Mouse (Mus musculus) limb, embryonic 10.5 days (tissue): ENCODE measurements around the gene Prok1. TPM values are rescaled to one million over a fixed set of nuclear protein-coding genes. Genes with fewer than 3 reads are reported as not detected.

ENCODE experiments used
- DNase-seq: peaks from one replicate; pipeline ENCODE4 v3.0.0-alpha.2; 2017; ENCODE audit warnings: low spot score
- H3K27ac ChIP-seq: fragments of 300-500 bp; sonication (generic); 2 replicates; pipeline ENCODE4 v1.5.1; 2016; ENCODE audit warnings: mild to moderate bottlenecking
- H3K27me3 ChIP-seq: fragments of 300-500 bp; sonication (generic); 2 replicates; pipeline ENCODE4 v1.6.1; 2016; ENCODE audit warnings: low read depth, mild to moderate bottlenecking; ENCODE audit not compliant: poor library complexity, severe bottlenecking
- H3K36me3 ChIP-seq: fragments of 300-500 bp; sonication (generic); 2 replicates; pipeline ENCODE4 v1.6.1; 2016; ENCODE audit warnings: mild to moderate bottlenecking, moderate library complexity
- H3K4me1 ChIP-seq: fragments of 300-500 bp; sonication (generic); 2 replicates; pipeline ENCODE4 v1.6.1; 2016
- H3K4me3 ChIP-seq: fragments of 300-500 bp; sonication (generic); 2 replicates; pipeline ENCODE4 v1.5.1; 2016; ENCODE audit warnings: mild to moderate bottlenecking, moderate library complexity
- H3K9me3 ChIP-seq: fragments of 300-500 bp; sonication (generic); replicated peaks from 2 replicates; pipeline ENCODE4 v1.6.1; 2016; ENCODE audit warnings: mild to moderate bottlenecking
- WGBS: fragments of 180-500 bp; shearing (Covaris S2); methylation state at CpG from one replicate; pipeline ENCODE4 v1.1.7; 2016; 5-methylcytosine and 5-hydroxymethylcytosine counted together
- polyA plus RNA-seq: library from polyadenylated mRNA; unstranded; fragments of >200 nt; fragmentation: Nextera tagmentation; extraction: Ambion mirVana; gene quantifications from 2 replicates; pipeline ENCODE4 v1.2.1, GENCODE M21; 2016

Gene Prok1
- polyA plus RNA-seq, 1 experiment from 2014 or later = not detected

GRCm38 (mm10) chr3:107205170-107205569, 34.3 kb downstream of the Prok1 start:
- no peak for DNase-seq
- Histone ChIP-seq H3K9me3 (no peaks in the 10 kb centered on the region), H3K4me1 (no peaks in the 10 kb centered on the region), H3K27ac (no peak overlapping the region), H3K36me3 (no peaks in the 10 kb centered on the region), H3K4me3 (no peak overlapping the region), H3K27me3 (no peaks in the 10 kb centered on the region)

DNA sequence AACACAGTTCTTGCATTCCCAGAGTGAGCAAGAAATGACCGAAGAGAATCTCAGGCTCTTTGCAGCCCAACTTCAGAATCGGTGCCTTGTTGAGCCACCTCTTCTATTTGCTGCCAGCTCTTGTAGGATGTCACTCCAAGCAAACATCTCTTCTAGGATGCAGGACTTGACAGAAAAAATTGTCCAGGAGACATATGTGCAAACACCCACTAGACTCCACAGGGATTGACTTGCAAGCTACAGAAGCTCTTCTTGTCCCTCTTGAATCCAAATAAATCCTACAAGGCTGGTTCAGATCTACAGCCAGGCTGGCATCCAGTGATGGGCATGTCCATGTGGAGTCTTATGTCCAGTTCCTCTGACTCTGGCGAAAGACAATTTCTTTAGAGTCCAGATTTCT, 35.1 kb downstream of the Prok1 start:
- H3K27ac ChIP-seq = no peak overlapping the region
- H3K9me3 ChIP-seq = no peaks in the 10 kb centered on the region
- no peak overlapping the region for H3K4me3 ChIP-seq
- no peaks in the 10 kb centered on the region for H3K27me3 ChIP-seq
- no peaks in the 10 kb centered on the region for H3K36me3 ChIP-seq
- no peaks in the 10 kb centered on the region for H3K4me1 ChIP-seq
- 88% methylated on average over 3 of the region's 3 CpGs for WGBS
- no peak for DNase-seq

DNA sequence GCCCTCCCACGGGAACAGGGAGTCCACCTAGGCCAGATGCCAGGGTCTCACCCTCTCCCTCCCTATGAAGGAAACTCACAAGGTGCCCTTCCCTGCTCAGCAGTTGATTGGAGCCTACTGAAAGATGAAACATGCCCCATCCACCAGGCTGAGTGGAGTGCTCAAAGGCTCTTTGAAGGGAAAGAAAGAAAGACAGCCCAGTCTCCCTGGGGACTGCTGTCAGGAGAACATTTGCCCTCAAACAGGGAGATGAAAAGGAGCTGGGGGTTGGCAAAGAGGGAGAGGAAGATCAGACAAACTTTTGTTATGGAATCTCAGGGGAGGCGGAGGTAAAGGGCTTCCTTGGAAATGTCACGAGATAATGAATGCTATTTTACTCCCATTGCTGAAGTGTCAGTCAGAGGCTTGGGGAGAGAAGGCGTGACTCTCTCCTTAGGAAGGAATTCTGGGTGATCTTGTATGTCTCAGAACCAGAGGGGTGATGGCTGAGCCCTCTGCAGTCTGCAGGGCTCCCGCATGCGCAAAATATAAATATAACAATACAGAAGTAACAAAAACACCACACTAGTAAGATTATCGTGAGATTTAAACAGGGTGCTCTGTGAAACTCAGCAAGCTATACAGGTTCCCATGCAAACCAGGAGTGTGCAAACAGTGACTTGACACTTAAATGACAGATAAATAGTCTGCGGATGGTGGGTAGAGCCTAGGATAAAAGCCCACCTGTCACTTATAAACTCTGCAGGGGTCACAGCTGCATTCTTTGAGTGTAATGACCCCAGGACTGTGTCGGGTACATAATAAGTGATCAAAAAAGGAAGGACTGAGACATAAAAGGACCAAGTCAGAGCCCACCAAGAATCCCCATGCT, 38.0 kb downstream of the Prok1 start:
- DNase-seq = no peak
- H3K27ac ChIP-seq = no peak overlapping the region
- H3K36me3 ChIP-seq = no peaks in the 10 kb centered on the region
- no peaks in the 10 kb centered on the region for H3K9me3 ChIP-seq
- no peaks in the 10 kb centered on the region for H3K27me3 ChIP-seq
- WGBS = 36% methylated on average over 9 of the region's 9 CpGs
- H3K4me1 ChIP-seq = no peaks in the 10 kb centered on the region
- no peak overlapping the region for H3K4me3 ChIP-seq

GRCm38 (mm10) chr3:107188226-107188899, 51.1 kb downstream of the Prok1 start:
- Histone ChIP-seq H3K27ac (no peak overlapping the region), H3K9me3 (no peaks in the 10 kb centered on the region), H3K36me3 (no peaks in the 10 kb centered on the region), H3K4me3 (no peak overlapping the region), H3K27me3 (no peaks in the 10 kb centered on the region), H3K4me1 (no peaks in the 10 kb centered on the region)
- WGBS = 45% methylated on average over 6 of the region's 6 CpGs
- DNase-seq = peak; percentile 37

DNA sequence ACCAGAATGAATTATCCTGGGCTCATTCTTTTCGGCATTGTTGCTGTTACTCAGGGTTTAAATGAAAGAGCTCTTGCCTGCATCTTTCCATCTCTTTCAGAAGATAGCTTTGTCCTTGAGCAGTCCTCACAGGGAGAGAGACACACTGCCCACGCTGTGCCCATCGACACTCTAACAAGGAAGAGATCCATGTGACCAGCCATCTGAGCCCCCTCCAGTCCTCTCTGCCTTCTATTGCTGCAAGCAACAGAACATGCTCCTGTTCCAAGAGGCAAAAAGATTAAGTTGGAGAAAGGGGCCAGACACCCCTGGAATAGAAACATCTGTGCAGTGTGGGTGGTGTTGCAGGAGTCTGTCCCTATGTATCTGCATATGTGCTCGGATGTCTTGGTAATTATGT, 52.5 kb downstream of the Prok1 start:
- WGBS = 85% methylated on average over 4 of the region's 4 CpGs
- no peak overlapping the region for H3K27ac ChIP-seq
- H3K27me3 ChIP-seq = no peaks in the 10 kb centered on the region
- H3K4me3 ChIP-seq = no peak overlapping the region
- H3K36me3 ChIP-seq = no peaks in the 10 kb centered on the region
- H3K4me1 ChIP-seq = no peaks in the 10 kb centered on the region
- no peaks in the 10 kb centered on the region for H3K9me3 ChIP-seq
- DNase-seq = no peak

- WGBS = 79% methylated on average over 3 of the region's 3 CpGs
Observed at GRCm38 (mm10) chr3:107185597-107185996, 53.9 kb downstream of the Prok1 start.

GRCm38 (mm10) chr3:107183178-107183577, 56.3 kb downstream of the Prok1 start:
- H3K36me3 ChIP-seq = no peaks in the 10 kb centered on the region
- no peaks in the 10 kb centered on the region for H3K4me1 ChIP-seq
- no peaks in the 10 kb centered on the region for H3K9me3 ChIP-seq
- H3K27me3 ChIP-seq = no peaks in the 10 kb centered on the region
- H3K27ac ChIP-seq = no peak overlapping the region
- DNase-seq = no peak
- 92% methylated on average over 3 of the region's 3 CpGs for WGBS
- no peak overlapping the region for H3K4me3 ChIP-seq

More at GRCm38 (mm10) chr3:107185597-107185996, 53.9 kb downstream of the Prok1 start:
- no peaks in the 10 kb centered on the region for H3K9me3 ChIP-seq
- H3K4me1 ChIP-seq = no peaks in the 10 kb centered on the region
- H3K27me3 ChIP-seq = no peaks in the 10 kb centered on the region
- DNase-seq = no peak
- H3K36me3 ChIP-seq = no peaks in the 10 kb centered on the region
- H3K27ac ChIP-seq = no peak overlapping the region
- no peak overlapping the region for H3K4me3 ChIP-seq

Other genes starting within 250 kb of the Prok1 start
- 2.0 and 2.1 TPM in 2 replicates for gene Kcna3, start 203.5 kb downstream of the Prok1 start, polyA plus RNA-seq
- gene Kcna2, start 138.6 kb downstream of the Prok1 start, polyA plus RNA-seq = 0.03 TPM in 1 of 2 replicates, not detected in the other
- not detected in 2 replicates for gene Kcna10, start 56.7 kb downstream of the Prok1 start, polyA plus RNA-seq
- gene Cym, start 18.0 kb downstream of the Prok1 start, polyA plus RNA-seq = not detected in 2 replicates
- gene A630076J17Rik, start 9.1 kb downstream of the Prok1 start, polyA plus RNA-seq = not detected in 2 replicates
- gene Lamtor5, start 39.2 kb upstream of the Prok1 start, polyA plus RNA-seq = 174 and 179 TPM in 2 replicates
- gene Slc16a4, start 51.5 kb upstream of the Prok1 start, polyA plus RNA-seq = 1.9 and 4.2 TPM in 2 replicates
- gene Rbm15, start 94.0 kb upstream of the Prok1 start, polyA plus RNA-seq = 17.2 and 17.4 TPM in 2 replicates
- not detected in 2 replicates for gene Kcnc4, start 219.8 kb upstream of the Prok1 start, polyA plus RNA-seq